Mouse (Mus musculus) adrenal gland, adult 8-10 months (tissue): Measurements from ENCODE around the gene Kcnh5. TPM values are rescaled to one million over a fixed set of nuclear protein-coding genes. Genes with fewer than 3 reads are reported as not detected.

Experiments used
- DNase-seq: peaks from one replicate; pipeline ENCODE4 v3.0.0; 2022
- total RNA-seq, 4 experiments: library from RNA; stranded (reverse); gene quantifications; 2 replicates each; pipeline ENCODE4 v1.2.4; 2022

Gene Kcnh5
- under 1 TPM; 0.07 to 0.23 (median 0.10) TPM for total RNA-seq

DNA sequence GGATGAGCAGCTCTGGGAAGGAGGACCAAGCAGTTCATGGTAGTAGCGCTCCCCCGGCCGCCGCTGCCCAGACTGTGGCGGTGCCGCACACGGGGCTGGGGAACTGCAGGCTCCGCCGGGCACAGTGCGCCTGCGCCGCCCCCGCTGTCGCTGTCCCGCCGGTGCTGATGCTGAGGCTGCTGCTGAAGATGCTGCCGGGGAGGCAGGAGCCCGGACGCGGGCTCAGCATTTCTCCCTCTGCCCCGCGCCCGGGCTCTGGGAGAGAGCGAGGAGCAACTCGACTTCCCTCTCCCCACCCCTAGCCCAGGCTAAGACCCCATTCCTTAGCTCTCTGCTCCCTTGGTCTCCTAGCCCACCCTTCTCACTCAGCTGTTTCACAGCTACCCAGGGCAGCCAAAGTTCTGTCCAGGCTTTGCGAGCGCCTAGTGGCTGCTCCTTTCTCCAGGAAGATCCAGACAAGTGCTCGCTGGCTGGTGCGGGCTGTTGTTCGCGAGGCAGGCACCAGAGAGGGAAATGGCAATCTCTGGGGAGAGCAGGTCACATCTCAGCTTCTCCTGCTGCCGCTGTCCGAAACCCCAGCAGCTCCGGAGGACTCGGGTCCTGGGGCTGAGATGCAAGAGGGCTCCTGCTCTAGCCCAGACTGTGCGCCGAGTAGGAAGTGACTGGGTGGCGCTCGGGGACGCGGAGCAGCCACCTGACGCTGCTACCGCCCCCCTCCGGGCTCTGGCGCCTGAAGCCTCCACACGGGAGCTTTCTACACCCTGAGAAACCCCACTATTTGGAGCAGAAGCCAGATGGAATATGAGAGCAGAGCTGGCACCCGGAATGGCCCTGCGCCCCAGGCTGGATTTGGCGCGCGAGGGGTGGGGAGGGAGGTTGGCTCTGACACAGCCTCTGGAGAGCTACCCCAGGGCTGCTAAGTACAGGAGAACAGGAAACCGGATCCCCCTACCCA lies at the start of gene Kcnh5:
TSS of gene Kcnh5 (minus strand) at position 642 of the 955 bp plus-strand sequence.
- no peak for DNase-seq

DNA sequence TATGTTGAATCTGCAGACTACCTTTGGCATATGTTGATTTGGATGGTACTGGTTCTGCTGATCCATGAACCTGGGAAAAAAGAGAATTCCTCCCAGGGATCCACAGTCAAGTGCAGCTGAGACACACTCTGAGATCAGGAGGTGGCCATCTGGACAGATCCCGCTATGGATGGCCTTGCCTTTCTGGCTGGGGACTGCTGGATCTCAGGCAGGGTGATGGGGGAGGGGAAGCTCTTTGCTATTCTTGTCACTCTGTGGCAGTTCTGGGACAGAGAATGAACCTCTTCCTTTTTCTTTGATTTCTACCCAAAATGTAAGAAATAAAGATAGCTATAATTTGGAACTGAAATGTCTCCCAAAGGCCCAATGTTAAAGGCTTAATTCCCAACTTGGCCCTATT lies 46.8 kb upstream of the Kcnh5 start:
- DNase-seq, result no peak

DNA sequence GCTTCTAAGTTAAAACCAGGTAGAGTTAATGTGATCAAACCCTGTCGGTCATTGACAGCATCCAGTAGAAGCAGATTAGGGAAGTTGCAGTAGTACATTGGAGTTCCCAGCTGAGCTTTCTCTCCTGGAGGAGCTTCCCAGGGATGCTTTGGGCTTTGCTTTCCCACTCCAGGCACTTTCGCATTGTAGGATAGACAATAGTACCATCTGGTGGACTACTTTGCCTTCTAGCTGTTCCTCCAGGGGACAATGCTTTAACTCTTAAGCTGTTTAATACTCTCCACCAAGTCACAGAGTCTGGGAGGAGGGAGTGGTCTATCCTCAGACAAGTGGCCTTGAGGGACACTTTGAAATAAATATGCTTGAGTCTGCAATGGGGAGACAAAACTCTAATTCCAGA lies 12.3 kb upstream of the Kcnh5 start:
- DNase-seq, result no peak

DNA sequence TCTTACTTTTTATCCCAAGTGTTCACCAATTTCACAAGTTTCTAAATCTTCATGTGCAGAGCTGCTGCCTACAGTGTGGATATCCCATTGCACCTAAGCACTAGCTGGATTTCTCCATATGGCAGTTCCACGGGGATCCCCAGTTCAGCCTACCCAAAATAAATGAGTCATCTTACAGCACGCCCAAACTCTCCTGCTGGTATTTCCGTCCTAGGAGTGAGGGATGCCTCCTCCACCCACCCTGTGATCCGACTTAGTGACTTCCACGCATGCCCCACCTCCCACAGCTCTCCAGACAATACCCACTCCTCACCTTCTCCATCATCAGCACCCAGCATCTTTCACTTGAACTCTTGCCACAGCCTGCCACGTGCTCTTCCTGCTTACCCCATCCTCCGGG lies 5.5 kb upstream of the Kcnh5 start:
- no peak for DNase-seq

DNA sequence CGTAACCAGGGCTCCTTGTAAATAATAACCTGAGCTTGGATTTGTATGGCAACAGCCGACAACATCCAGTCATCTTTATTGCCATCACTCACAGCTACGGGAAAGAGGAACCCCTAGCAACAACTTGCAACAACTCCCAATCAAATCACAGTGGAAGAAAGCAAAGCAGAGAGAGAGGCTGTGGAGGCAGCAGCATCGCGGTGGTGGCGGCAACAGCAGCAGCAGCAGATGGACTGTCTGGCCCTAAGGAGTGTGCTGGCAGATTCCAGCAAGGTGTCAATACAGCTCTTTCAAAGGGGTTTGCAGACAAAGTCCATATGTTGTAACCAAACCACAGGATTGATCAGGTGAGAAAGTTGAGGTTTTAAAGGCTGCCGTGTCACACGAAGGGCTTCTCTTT lies 2.4 kb upstream of the Kcnh5 start:
- DNase-seq, result no peak

DNA sequence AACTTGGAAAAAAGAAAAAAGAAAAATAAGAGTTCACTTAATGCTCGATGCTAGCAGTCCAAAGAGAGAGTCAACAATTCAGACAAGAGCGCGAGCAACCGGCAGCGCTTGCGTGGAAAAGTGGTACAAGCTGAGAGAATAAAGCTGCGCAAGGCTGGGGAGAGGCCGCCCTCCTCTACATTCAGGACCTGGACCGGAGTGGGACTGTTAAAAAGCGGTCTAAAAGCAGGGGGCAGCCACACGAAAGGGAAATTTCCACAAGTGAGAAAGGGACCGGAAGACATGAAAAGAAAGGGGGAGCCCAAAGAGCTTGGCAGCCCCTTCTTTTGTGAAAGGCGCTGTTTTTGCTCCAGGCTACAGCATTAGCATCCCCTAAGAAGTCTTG lies 506 bp upstream of the Kcnh5 start:
- no peak for DNase-seq

DNA sequence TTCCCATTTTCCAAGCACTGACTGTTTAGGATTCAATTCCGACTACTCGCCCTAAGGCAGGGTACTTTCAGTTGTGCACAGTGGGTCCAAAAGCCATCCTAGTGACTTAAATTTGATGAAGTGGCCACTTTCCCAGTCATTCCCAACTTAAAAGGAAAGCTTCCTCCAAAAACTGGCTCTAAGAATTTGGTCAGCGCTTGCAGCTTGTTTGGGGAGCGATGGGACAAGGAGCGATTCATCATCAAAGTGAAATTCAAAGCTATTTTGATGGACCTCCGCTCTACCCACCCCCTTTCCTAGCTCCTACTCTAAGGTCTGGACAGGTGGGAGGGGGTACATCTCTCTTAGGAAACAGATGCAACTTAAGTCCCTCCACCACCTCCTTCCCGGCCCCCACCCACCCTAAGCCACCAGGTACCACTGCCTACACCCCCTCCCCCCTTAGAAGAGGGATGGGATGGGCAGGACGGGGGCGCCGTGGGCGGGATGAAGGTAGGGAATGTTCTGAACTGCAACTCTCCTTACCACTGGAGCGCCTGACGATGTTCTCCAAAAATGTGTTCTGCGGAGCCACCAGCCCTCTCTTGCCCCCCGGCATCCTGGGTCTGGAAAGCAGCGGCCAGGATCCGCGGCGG lies 1.1 kb downstream of the Kcnh5 start:
- no peak for DNase-seq

DNA sequence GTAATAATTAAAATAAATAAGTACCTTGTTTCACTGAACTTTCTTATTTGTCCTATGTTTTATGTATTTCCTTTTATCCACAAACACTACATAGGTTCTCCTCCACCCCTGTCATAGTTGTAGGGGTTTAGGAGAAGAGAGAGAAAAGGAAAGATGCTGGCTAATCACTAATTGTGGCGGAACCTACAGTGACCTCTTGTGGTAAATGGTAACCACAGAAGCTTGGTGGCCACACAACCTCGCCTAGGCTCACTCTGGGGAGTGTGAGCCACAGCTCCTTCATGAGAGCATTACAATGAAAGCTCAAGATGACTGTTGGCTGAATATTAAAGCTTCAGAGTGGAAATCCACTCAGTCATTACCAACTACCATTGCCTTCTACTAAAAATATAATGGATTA lies 6.2 kb downstream of the Kcnh5 start:
- DNase-seq, result no peak

DNA sequence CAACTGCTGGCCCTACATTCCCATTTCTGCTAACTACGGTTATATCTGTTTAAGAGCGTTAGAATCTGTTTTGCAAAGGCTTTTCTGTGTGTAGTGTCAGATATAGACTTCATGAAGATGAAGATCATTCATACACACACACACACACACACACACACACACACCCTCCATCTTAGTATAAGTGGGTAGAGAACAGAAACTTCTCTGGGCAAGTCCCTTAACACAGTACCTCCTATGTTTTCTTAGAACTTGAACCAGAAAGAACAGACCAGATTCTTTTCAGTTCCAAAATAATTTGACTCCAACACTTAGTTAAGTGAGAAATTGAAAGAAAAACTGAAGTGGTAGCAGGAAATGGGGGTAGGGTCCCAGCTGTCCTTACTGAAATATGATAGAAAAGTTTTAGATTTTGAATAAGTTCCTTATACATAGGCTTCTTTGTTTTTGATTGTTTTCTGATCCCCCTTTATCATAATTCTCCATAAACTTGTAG lies 24.0 kb downstream of the Kcnh5 start:
- DNase-seq, result no peak

DNA sequence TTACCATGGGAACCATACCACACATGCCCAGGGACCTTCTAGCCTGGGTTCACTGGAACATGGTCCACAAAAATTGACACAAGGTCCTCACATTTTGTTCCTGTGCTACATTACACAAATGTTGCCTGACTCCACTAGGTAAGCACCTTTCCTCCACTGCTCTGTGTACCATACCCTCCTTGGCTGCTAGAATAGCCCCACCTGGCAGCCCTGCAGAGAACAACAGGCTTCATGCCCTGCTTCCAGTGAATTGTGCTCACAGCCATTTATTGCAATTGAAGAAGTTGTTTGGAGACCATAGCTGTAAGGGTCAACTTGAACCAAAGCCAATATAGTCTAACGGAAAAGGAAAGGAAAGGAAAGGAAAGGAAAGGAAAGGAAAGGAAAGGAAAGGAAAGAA lies 37.3 kb downstream of the Kcnh5 start:
- no peak for DNase-seq

DNA sequence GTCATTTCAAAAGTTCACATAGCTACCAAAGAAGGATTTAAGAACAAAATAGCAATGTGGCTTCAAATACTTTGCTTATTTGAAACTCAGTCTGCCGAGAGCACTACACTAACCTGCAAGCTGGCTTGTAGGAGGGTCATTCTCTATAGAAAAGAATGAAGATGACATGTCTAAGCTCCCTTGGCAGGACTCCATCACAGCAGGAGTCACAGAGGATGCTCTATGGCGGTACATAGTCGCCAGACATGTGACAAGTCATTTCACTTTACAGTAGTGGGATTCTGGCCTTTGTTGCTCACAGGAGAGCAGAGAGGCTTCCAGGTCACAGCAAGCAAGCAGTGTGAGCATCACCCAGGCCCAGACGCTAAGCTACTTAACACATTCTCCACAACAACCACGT lies 85.2 kb downstream of the Kcnh5 start:
- DNase-seq, result no peak

DNA sequence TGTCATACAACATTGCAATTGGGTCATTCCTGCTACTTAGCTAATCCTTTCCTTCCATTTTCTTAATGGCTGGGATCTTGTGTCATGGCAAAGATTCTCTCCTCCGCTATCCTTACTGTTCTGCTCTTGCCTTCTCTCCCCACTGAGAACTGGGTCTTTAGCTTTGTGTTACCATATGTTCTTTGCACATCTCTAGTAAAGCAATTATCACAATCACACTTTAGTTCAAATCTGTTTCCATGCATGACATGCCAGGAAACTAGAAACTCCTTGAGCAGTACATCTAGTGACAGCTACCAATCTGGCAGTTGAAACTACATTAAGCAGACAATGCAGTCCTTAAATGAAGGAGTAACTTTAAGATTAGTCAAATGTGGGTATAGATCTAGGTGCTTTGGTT lies 86.2 kb downstream of the Kcnh5 start:
- DNase-seq, result no peak

DNA sequence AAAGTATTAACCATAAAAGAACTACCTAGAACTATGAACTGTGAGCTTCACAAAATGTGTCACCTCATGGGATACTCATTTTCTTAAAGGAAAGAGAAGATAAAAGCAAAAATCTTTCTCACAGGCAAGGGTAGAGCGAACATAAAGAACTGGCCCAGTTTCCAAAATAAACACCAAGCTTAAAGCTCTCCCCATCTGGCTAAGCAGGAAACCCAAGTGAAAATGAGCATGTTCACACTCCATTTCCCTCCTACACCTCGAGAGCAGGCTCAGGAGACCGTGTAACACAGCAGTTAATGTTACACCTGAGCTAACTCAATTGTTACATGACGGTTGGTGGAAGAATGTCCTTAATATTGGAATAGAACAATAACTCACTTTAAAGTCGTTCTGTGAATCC lies 100.0 kb downstream of the Kcnh5 start:
- DNase-seq, result no peak

DNA sequence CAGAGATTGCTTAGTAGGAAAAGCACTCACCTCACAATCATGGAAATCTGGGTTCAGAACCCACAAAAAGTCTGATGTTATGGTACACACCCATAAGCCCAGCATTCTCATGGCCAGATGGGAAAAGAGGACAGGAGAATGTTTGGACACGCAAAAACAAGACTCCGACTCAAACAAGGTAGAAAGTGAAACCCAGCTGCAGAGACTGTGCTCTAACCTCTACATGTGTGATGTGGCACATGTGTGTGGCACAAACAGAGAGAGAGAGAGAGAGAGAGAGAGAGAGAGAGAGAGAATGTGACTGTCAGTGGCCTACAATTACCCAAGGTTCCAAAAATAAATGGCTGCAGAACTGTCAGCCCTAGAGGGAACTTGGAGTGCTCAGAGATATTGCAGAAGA lies 106.1 kb downstream of the Kcnh5 start:
- no peak for DNase-seq

DNA sequence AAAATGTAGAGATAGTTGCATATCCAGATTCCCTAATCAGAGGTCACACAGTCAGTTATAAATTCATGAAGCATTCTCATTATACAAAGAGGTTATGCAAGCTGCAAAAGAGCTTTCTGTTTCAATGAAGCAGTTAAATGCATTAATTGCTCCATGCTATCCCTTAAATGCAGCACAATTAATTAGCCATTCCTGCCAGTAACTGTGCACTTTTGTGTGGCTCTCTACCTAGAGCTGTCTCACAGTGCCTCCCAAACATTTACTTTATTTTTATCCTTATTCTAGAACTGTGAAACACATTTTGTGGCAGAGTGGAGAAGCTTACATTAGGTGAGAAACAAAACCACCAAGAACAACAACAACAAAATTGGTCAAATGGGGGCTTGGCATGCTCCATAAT lies 114.6 kb downstream of the Kcnh5 start:
- no peak for DNase-seq

DNA sequence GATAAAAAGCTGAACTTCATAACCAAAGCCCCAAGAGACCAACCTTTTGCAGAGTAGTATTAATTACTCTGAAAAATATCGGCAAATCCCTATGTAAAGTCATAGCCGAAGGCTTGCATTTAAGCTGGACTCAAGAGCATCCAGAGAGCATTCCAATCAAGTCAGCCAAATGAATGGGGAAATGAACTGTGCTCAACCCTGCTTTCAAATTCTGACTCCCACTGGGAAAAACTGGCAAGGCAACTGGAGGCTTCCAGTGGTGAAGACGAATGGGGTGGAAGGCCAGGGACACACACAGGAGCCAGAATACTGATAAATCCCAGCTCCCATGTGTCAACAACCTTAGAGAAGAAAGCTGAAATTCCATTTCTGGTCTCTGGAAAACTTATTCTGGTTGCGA lies 115.4 kb downstream of the Kcnh5 start:
- DNase-seq, result no peak

DNA sequence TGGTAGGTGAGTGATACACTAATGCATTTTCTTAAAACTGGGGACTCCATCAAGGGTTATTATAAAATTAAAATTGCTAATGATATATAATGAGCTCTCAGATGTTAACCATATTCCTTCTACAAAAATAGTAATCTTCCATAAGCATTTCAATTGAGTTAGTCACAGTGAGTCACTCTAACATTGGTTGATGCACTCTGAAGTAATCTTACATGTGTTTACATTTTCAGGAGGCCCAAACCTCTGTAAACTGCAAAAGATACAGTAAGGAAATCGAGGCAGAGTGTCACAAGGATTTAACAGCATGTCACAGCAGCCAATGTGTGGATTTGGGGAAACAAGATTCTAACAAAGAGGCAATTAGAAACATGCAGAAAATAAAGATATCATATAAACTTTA lies 123.4 kb downstream of the Kcnh5 start:
- DNase-seq, result no peak

DNA sequence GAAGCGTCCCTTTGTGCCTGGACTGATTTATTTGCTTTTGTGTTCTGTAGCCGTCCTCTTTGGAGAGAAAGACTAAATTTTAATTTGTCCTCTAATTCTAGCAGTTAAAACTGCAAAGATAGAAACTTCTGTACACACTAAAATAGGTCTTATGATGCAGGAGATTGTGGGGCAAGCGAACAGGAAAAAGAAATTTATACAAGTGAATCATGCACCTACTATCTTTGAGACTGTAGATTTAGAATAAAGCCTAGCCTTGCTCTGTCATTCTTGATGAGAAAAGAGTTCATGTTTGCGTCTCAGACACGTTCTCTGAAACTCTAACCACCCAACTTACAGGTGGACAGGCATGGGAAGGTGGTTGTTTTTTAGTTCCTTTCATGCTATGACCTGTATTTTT lies 140.4 kb downstream of the Kcnh5 start:
- no peak for DNase-seq

DNA sequence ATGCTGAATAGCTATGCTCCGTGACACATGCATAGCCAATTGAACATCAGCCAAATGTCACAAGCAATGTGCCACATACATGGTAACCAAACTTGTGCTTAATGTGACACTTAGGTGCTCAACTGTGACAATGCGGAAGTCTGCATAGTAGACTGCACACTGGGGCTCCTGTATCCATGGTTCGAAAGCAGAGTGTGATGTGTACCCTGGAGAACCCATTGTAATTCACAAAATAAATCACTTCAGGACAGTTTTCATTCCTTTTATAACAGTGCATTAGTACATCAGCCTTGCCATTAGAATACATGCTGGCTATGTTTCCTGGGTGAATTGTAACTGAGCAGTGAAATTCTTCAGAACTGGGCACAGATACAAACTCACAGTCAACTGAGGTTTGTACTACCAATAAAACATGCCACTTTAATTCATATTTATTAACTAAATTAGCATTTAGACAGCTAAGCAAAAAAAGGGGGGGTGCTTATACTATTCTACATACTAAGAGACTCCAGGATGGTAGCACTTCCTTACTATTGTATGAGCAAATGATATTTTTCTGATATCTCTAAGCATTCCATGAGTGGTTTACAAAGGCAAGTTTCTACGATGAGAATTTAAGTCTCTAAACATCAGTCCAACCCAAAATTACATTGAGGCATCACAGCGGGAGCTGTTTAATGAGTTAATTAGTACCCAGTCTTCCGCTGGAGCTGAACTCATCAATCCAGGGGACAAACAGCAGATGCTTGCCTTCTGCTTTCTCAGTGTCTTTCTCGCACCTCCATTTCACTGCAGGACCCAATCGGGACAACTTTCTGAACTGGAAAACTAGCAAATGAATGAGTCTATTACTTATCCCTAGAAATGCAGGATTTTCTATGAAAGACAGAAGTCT lies 144.9 kb downstream of the Kcnh5 start:
- no peak for DNase-seq

DNA sequence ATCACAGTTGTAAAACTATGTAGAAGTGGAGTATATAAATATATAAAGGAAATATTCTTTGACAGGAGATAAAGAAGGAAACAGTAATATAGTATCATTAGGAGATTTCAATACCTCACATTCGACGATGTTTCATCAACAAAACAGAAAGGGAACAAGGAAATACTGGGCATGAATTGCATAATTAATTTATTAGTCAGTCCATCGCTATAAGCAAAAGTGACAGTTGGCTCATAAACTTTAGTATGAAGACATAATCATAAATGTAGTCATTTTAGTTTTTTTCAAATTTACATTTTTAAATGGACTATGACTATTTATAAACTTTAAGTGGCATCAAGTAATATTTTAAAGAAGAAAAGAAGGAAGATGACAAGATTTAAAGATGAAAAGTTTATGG lies 205.9 kb downstream of the Kcnh5 start:
- no peak for DNase-seq

DNA sequence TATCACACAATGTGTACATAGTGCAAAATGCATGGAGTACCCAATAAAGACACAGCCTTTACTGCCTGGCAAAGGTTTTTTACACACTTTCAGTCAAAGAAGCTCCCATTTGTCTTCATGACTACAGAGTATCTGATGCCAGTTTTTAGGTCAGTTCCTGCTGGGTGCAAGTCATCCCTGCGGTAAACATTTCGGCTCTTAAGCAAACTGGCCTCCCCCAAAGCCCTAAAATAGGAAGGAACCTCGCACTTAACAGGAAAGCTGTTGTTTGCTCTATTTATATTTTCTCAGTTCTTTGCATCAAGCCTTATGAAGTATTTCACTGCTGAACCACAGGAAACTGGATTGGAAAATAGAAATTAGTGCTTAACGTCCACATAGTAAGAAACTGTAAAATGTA lies 207.7 kb downstream of the Kcnh5 start:
- no peak for DNase-seq

DNA sequence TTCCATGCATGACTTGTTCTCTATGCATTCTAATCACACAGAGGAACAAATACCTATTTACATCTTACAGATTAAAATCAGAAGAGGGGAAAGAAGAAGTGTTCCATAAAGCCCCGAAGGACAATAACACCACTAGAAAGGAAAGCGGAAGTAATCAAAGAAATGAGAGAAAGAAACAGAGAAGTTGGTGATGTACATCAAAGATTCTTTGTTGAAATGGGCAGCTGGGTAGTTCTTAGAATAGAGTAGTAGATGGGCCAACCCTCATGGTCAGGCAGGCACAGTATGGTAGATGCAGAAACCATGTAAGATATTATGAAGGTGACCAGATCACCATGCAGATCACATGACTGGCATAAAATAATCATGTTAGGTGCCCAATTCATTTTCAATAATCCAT lies 210.9 kb downstream of the Kcnh5 start:
- DNase-seq, result no peak

DNA sequence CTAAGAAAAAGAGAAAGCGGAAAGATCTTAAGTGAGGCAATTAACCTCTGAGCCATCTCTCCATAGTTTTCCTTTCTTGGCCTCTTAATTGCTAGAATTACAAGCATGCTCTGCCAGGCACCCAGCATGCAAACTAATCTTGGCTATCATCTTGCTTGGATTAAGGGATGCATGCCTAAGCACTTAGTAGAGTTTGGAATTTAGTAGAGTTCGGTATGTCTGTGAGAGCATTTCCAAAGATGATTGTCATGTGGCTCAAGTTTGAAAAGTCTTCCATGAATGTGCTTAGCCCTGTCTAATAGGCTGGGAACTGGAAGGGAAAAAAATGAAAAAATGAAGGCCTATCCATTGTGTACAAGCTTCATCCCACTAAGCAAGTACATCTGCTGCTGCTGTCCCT lies 224.5 kb downstream of the Kcnh5 start:
- no peak for DNase-seq
